In genomic region chr13:41571368-41572350, GRCm38 (mm10) we compare ENCODE assay signal across 8 mouse cellular contexts. TPM values are rescaled to one million over a fixed set of nuclear protein-coding genes. Genes with fewer than 3 reads are reported as not detected.
DNase-seq lines count a peak whose midpoint lies in the region; ATAC-seq and TF ChIP-seq lines count a peak whose summit lies in the region.

No protein-coding gene starts in this region.

- H3K27ac ChIP-seq in ES-E14 (ENCODE audit: insufficient read depth, low read depth, low read length, poor library complexity, severe bottlenecking): no peak overlapping the region
- H3K27ac ChIP-seq in embryonic facial prominence, embryonic 12.5 days: no peak overlapping the region

- no peak for TF ChIP-seq POLR2A in lung, adult 2 months (IDR thresholded peaks at IDR 0.05; ENCODE audit: borderline replicate concordance, extremely low read depth, low read depth, low read length)

- H3K4me2 ChIP-seq in embryonic facial prominence, embryonic 12.5 days (replicated peaks): 0 out of 2 replicates have a peak overlapping the region, but pooled peaks have one; percentile 17

- no peaks in the 10 kb centered on the region for H3K4me1 ChIP-seq in ES-E14 (ENCODE audit: control insufficient read depth in 2 of 2, insufficient read depth in 2 of 2, low read length in 2 of 2, poor library complexity in 1 of 2)
- H3K4me1 ChIP-seq in embryonic facial prominence, embryonic 12.5 days: peaks cover 8% of the 10 kb centered on the region; the same call in 1 of the 2 replicates
- peaks cover 4% of the 10 kb centered on the region for H3K4me1 ChIP-seq in lung, adult 2 months (ENCODE audit: control insufficient read depth, insufficient read depth, low read length)

- peak; percentile 92 for DNase-seq in ES-E14 (ENCODE audit: low read depth, low spot score)
- DNase-seq in adrenal gland, postnatal 4 days (ENCODE audit: low spot score in 2 of 2): peak; percentile 18 to 55
- peak; percentile 67 to 91 for DNase-seq in heart, adult 9 months (ENCODE audit: low spot score in 2 of 2)
- DNase-seq in large intestine, adult 2 months (ENCODE audit: low read depth, low spot score): peak; percentile 88
- DNase-seq in lung, adult 2 months: peak; percentile 53
- DNase-seq in ovary, postnatal 10 days (ENCODE audit: low spot score): peak; percentile 45
- peak; percentile 81 for DNase-seq in thymus, postnatal 25 days

- no peaks in the 10 kb centered on the region for H3K27me3 ChIP-seq in embryonic facial prominence, embryonic 12.5 days

- TF ChIP-seq CTCF in lung, adult 2 months (IDR thresholded peaks at IDR 0.05; ENCODE audit: insufficient read depth, low read length): peak; percentile 35; the same call in 1 of the 2 replicates

- in situ Hi-C loops in ES-E14 (cut with MboI; ENCODE audit: low sequenced_read_pairs in 2 of 2, unreplicated experiment in 2 of 2): loop anchor here (5.0 to 25.0 kb wide), 2 partner anchors 284 kb away; no protein-coding TSS in a partner anchor

- 31% methylated on average over 13 of the region's 13 CpGs for WGBS in embryonic facial prominence, embryonic 12.5 days
- 60% methylated on average over 13 of the region's 13 CpGs for WGBS in large intestine, adult 2 months
- WGBS in lung, adult 2 months: 59% methylated on average over 13 of the region's 13 CpGs

- ATAC-seq in embryonic facial prominence, embryonic 12.5 days (ENCODE audit: insufficient number of reproducible peaks, insufficient read depth, low FRiP score, low TSS enrichment): no peak; the same call in 1 of the 2 replicates

- H3K36me3 ChIP-seq in ES-E14 (ENCODE audit: control insufficient read depth, insufficient read depth, low read length, poor library complexity, severe bottlenecking): no peaks in the 10 kb centered on the region
- H3K36me3 ChIP-seq in embryonic facial prominence, embryonic 12.5 days: no peaks in the 10 kb centered on the region

- H3K9me3 ChIP-seq in ES-E14 (ENCODE audit: control insufficient read depth, insufficient read depth, low read depth, low read length): no peaks in the 10 kb centered on the region
- no peaks in the 10 kb centered on the region for H3K9me3 ChIP-seq in embryonic facial prominence, embryonic 12.5 days

- no peak overlapping the region for H3K4me3 ChIP-seq in ES-E14 (ENCODE audit: insufficient read depth in 1 of 2, low read depth in 1 of 2, low read length in 2 of 2, poor library complexity in 1 of 2, severe bottlenecking in 1 of 2)
- H3K4me3 ChIP-seq in embryonic facial prominence, embryonic 12.5 days: no peak overlapping the region
- H3K4me3 ChIP-seq in lung, adult 2 months (replicated peaks; ENCODE audit: extremely low read depth, low read depth, low read length): no peak overlapping the region

- H3K9ac ChIP-seq in ES-E14 (ENCODE audit: insufficient read depth, low read depth, low read length, poor library complexity, severe bottlenecking): no peak overlapping the region
- H3K9ac ChIP-seq in embryonic facial prominence, embryonic 12.5 days: no peak overlapping the region

TF ChIP-seq in ES-E14, 5 proteins besides CTCF, POLR2A, EP300 and RAD21:
- TF ChIP-seq HCFC1 (IDR thresholded peaks at IDR 0.05; ENCODE audit: borderline replicate concordance, insufficient read depth, low read length) (no peak), ZC3H11A (IDR thresholded peaks at IDR 0.05; ENCODE audit: borderline replicate concordance, low read depth, low read length) (peak; percentile 100)

RNA-seq across cellular contexts. Expression of gene Tmem170b, which starts 34.0 kb away (rescaled TPM):
- total RNA-seq in ES-E14 (2012; rRNA removed): 4.4 and 5.9 TPM in 2 replicates
- 10 to 100 TPM; 27.9 to 28.1 TPM for total RNA-seq in adrenal gland, postnatal 4 days (2021)
- 11.6 and 11.8 TPM in 2 replicates for polyA plus RNA-seq in embryonic facial prominence, embryonic 12.5 days (2016; fragmentation: Nextera tagmentation; extraction: Ambion mirVana)
- 2.0 and 3.2 TPM in 2 replicates for polyA plus RNA-seq in large intestine, adult 2 months (2012; rRNA removed)
- polyA plus RNA-seq in lung, adult 2 months (2012; rRNA removed): 5.4 and 6.6 TPM in 2 replicates

Comparison
In these comparisons a context has a peak if more than half of its experiments do, and no peak if none do; other contexts are left out.
1. DNase-seq: peak in every context shown above with its lines; median percentile 92 in ES-E14; 88 in large intestine, adult 2 months; 81 in thymus, postnatal 25 days; 79 in heart, adult 9 months; 53 in lung, adult 2 months; 45 in ovary, postnatal 10 days; 36 in adrenal gland, postnatal 4 days.